Mouse (Mus musculus): Measurements from ENCODE around the gene Tmcc2.

DNA sequence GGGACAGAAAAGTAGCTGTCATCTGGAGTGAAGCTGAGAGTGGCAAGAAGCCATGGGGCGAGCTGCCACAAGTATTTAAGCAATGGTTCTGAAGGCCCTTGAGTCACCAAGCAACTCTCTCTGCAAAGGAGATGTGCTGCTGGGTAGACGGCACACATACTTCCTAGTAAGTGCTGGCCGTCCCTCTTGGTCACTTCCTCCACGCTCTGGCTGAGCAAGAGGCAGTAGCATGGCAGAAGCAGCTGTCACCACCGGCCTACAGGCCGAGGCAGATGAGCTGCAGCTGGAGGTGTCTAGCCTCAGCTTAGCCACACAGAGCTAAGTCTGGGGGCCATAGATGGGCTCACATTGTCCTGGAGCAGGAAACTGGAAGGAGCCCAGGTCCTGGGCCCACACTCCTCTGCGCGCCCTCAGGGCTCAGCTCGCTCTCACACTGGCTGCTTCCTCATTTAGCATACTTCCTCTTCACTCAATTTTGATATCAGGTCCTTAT lies 20.4 kb downstream of the Tmcc2 start:
- TF ChIP-seq E2F4 (IDR thresholded peaks at IDR 0.05; ENCODE audit: insufficient read depth) (no peak), USF1 (IDR thresholded peaks at IDR 0.05; ENCODE audit: low read depth) (no peak)
